Mouse (Mus musculus): ENCODE measurements around the gene Aprt.

GRCm38 (mm10) chr8:122574264-122574663, 2.4 kb downstream of the Aprt start:
- no peak for TF ChIP-seq POLR2A (IDR thresholded peaks at IDR 0.05; ENCODE audit: control insufficient read depth, extremely low read depth, insufficient read depth, low read length, poor library complexity)
- TF ChIP-seq CTCF (IDR thresholded peaks at IDR 0.05; ENCODE audit: borderline replicate concordance, control insufficient read depth, extremely low read depth, insufficient read depth, low read length, poor library complexity): no peak
